Mouse (Mus musculus) heart, postnatal 25 days (tissue): Measurements from ENCODE around the gene Cmip. TPM values are rescaled to one million over a fixed set of nuclear protein-coding genes. Genes with fewer than 3 reads are reported as not detected.

Experiments
- microRNA-seq: library from miRNA; unstranded; fragments of <30 nt; microRNA quantifications from one replicate; pipeline ENCODE4 v1.2.0, GENCODE M21; 2022
- total RNA-seq, 2 experiments: library from RNA; stranded (reverse); gene quantifications; 2 replicates each; pipeline ENCODE4 v1.2.3; 2021

Cmip gene
- total RNA-seq, 2 experiments from 2014 or later: 21.3 to 24.0 TPM

Small RNA genes within 50 kb of the gene (microRNA-seq; reads per million reads assigned to microRNA genes)
- not detected for gene Mir7077
- not detected for gene Mir7078

Other genes starting within 250 kb of the Cmip start
- gene Pkd1l2, start 174.6 kb upstream of the Cmip start, total RNA-seq: not detected
- gene Bco1, start 161.2 kb upstream of the Cmip start, total RNA-seq: not detected
- 1 to 10 TPM; 4.2 to 5.3 TPM for gene Gan, start 98.9 kb upstream of the Cmip start, total RNA-seq
- 1 to 10 TPM; 6.2 to 6.7 TPM for gene Plcg2, start 241.2 kb downstream of the Cmip start, total RNA-seq